Mouse (Mus musculus) bone marrow, adult 2 months (tissue): ENCODE results near the gene Tanc1.

Source experiments
- CTCF ChIP-seq: fragments of 200-500 bp; IDR thresholded peaks from 2 replicates; pipeline ENCODE4 v1.5.1; 2011; ENCODE audit warnings: low read length, control low read depth; ENCODE audit not compliant: control insufficient read depth, insufficient read depth
- POLR2A ChIP-seq: fragments of 200-500 bp; IDR thresholded peaks from 2 replicates; pipeline ENCODE4 v1.6.1; 2011; ENCODE audit warnings: low read depth, mild to moderate bottlenecking, control low read depth, low read length, borderline replicate concordance; ENCODE audit not compliant: control insufficient read depth

DNA sequence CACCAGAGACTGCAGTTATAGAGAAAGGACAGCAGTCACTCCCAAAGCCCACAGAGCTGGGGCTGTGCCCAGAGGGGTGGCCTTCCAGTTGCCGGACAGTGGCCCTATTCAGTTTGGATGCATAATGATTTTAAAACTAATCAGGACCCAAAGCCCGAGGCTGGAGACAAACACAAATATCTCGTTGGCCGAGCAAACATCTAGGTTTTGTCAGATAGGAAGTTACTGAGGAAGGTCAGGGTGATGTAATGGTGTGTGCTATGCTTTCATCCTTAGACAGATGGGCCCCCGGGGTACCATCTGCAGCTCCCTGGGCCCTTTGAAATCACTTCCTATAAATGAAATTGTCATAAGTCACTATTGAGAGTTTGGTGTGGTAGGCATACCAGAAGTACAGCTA lies 33.0 kb downstream of the Tanc1 start:
- no peak for TF ChIP-seq POLR2A
- TF ChIP-seq CTCF, result no peak
